Mouse (Mus musculus) lung, adult 2 months (tissue): ENCODE results near the gene Rae1.

Experiments used
- CTCF ChIP-seq: fragments of 200-500 bp; IDR thresholded peaks from 2 replicates; pipeline ENCODE4 v1.5.1; 2011; ENCODE audit warnings: mild to moderate bottlenecking, low read length, control low read depth; ENCODE audit not compliant: insufficient read depth
- POLR2A ChIP-seq: fragments of 200-500 bp; IDR thresholded peaks from 2 replicates; pipeline ENCODE4 v1.6.1; 2011; ENCODE audit warnings: low read depth, mild to moderate bottlenecking, control low read depth, low read length, borderline replicate concordance; ENCODE audit errors: extremely low read depth

DNA sequence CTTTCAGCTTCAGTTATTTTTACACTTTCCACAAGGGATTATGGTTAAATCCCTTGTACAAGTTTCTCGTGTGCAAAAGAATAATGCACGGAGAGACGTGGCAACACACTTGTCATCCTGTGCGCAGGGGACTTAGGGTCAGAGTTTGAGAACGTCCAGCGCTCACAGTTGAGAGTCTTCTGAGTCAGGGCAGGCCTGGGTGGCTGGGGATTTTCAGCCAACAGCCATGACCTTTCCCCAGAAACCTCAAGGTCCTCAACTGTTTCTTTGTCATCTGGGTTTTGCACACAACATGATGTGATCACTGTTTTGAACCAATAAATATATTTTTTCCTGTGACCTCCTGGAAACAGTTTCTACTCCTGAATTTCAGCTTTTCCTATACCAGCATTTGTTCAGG, 9.8 kb upstream of the Rae1 start:
- TF ChIP-seq CTCF = no peak
- no peak for TF ChIP-seq POLR2A
